ENCODE assay signal across 19 mouse cellular contexts in the genomic region with DNA sequence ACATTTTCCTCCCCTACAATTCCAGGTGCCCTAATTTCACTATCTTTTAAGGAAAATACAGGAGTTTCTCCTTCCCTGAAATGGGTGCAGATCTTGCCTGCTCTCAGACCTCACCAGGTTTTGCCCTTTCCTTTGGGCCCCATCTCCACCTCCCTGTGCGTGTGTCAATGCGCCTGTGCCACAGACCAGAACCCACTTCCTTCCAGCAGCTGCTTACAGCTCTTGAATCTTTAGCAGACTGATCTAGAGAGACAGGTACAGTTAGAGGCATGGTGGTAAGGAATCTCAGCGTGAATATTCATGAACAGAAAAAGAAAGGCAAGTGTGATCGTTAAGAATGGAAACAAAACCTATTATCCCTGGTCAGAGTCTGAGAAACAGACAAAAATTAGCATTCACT.
DNase-seq lines count a peak whose midpoint lies in the region.
"Had no signal": no experiment of that assay in that cellular context is flagged by ENCODE, and none has a peak within 500 bp of the region (broad histone marks: within the 10 kb centered on the region; RNA-seq: fewer than 3 reads in every experiment).

No protein-coding gene starts in this region.

- peak; percentile 18 for DNase-seq in heart, adult 11 months
- no peak for DNase-seq in heart, adult 8-10 months (ENCODE audit: low spot score)
- DNase-seq in T-cell, adult 2 months (ENCODE audit: low spot score), result peak; percentile 52
- DNase-seq in thymus, adult 18-20 months, result peak; percentile 3 to 6
- DNase-seq in thymus, postnatal 36 days, result peak; percentile 19 to 35
- no peak for DNase-seq in embryo, embryonic 9.5 days (ENCODE audit: extremely low spot score)
- DNase-seq in cerebellum, postnatal 36 days, result no peak
- DNase-seq in heart, adult 18-20 months, result no peak
- DNase-seq: adrenal gland, postnatal 14 days; cerebellum, adult 2 months; forebrain, postnatal 0 days; gastrocnemius, postnatal 36 days; heart, postnatal 4 days; kidney, adult 11 months; left cerebral cortex, postnatal 4 days; lung, postnatal 36 days; midbrain, embryonic 14.5 days; retina, postnatal 1 day; right cerebral cortex, postnatal 25 days had no signal

Comparison
In these comparisons a context has a peak if more than half of its experiments do, and no peak if none do; other contexts are left out.
1. DNase-seq: peak in heart, adult 11 months (single experiment), T-cell, adult 2 months (single experiment), thymus, adult 18-20 months (2 of 2) and thymus, postnatal 36 days (2 of 2); none in heart, adult 8-10 months (single experiment), embryo, embryonic 9.5 days (single experiment), cerebellum, postnatal 36 days (0 of 2) and heart, adult 18-20 months (0 of 2).